Mouse (Mus musculus) limb, embryonic 14.5 days (tissue): ENCODE measurements around the gene Ndrg4. TPM values are rescaled to one million over a fixed set of nuclear protein-coding genes. Genes with fewer than 3 reads are reported as not detected.

ENCODE experiments used
- ATAC-seq: fragments of 200-750 bp; cut with Nextera tagmentation; 2 replicates; pipeline ENCODE4 v1.8.0; 2017; ENCODE audit warnings: low read depth, moderate number of reproducible peaks, moderate TSS enrichment; ENCODE audit not compliant: low FRiP score
- DNase-seq: peaks from one replicate; pipeline ENCODE4 v3.0.0-alpha.2; 2015; ENCODE audit warnings: low spot score
- H3K27ac ChIP-seq: fragments of 300-500 bp; sonication (generic); replicated peaks from 2 replicates; pipeline ENCODE4 v1.5.1; 2014; ENCODE audit warnings: low read depth, mild to moderate bottlenecking, low read length, moderate library complexity, mixed read lengths
- H3K27me3 ChIP-seq: fragments of 300-500 bp; sonication (generic); 2 replicates; pipeline ENCODE4 v1.6.1; 2014; ENCODE audit warnings: low read length, mixed read lengths; ENCODE audit not compliant: control insufficient read depth, insufficient read depth
- H3K36me3 ChIP-seq: fragments of 300-500 bp; sonication (generic); 2 replicates; pipeline ENCODE4 v1.6.1; 2014; ENCODE audit warnings: mild to moderate bottlenecking, low read length, moderate library complexity, mixed read lengths; ENCODE audit not compliant: control insufficient read depth, insufficient read depth
- H3K4me1 ChIP-seq: fragments of 300-500 bp; sonication (generic); 2 replicates; pipeline ENCODE4 v1.6.1; 2014; ENCODE audit warnings: antibody characterized with exemption, low read length, mixed read lengths; ENCODE audit not compliant: control insufficient read depth, insufficient read depth
- H3K4me2 ChIP-seq: fragments of 300-500 bp; sonication (generic); replicated peaks from 2 replicates; pipeline ENCODE4 v1.6.1; 2014; ENCODE audit warnings: low read depth, mild to moderate bottlenecking, low read length, moderate library complexity; ENCODE audit not compliant: severe bottlenecking
- H3K4me3 ChIP-seq: fragments of 300-500 bp; sonication (generic); replicated peaks from 2 replicates; pipeline ENCODE4 v1.5.1; 2014; ENCODE audit warnings: low read length
- H3K9ac ChIP-seq: fragments of 300-500 bp; sonication (generic); 2 replicates; pipeline ENCODE4 v1.6.1; 2014; ENCODE audit warnings: mild to moderate bottlenecking, low read depth, low read length, moderate library complexity; ENCODE audit not compliant: severe bottlenecking
- H3K9me3 ChIP-seq: fragments of 300-500 bp; sonication (generic); 2 replicates; pipeline ENCODE4 v1.6.1; 2016; ENCODE audit warnings: low read length; ENCODE audit not compliant: control insufficient read depth
- POLR2A ChIP-seq: fragments of 200-500 bp; IDR thresholded peaks from 2 replicates; pipeline ENCODE4 v1.8.0; 2012; ENCODE audit warnings: inconsistent platforms, mild to moderate bottlenecking, moderate library complexity, borderline replicate concordance; ENCODE audit not compliant: insufficient read depth, insufficient read length; ENCODE audit errors: extremely low read depth
- WGBS: fragments of 180-500 bp; shearing (Covaris S2); extraction: QIAGEN DNeasy Blood & Tissue Kit; methylation state at CpG from one replicate; pipeline ENCODE4 v1.1.7; 2014; 5-methylcytosine and 5-hydroxymethylcytosine counted together
- polyA plus RNA-seq, 2 experiments: library from polyadenylated mRNA; depleted of rRNA in 1 of 2; stranded (reverse) in 1 of 2; unstranded in 1 of 2; fragments of >200 nt; fragmentation: Nextera tagmentation in 1 of 2; extraction: Ambion mirVana in 1 of 2; gene quantifications; 2 replicates each; pipeline versions ENCODE4 v1.2.1 to v1.2.3; 2012 to 2014

Gene Ndrg4
- polyA plus RNA-seq (2012; rRNA removed), result 35.3 and 36.0 TPM in 2 replicates
- polyA plus RNA-seq (2014; fragmentation: Nextera tagmentation; extraction: Ambion mirVana), result 20.2 and 22.3 TPM in 2 replicates

GRCm38 (mm10) chr8:95676631-95677030 is at the start of gene Ndrg4:
Gene Ndrg4 (plus strand): TSS chr8:95676980.
- no peak for TF ChIP-seq POLR2A
- H3K4me3 ChIP-seq, result peak within 1 kb of the TSS; percentile 58
- H3K27me3 ChIP-seq, result peaks cover 61% of the 10 kb centered on the region
- 30% methylated on average over 9 of the region's 9 CpGs for WGBS
- peak within 1 kb of the TSS; percentile 100 for H3K4me2 ChIP-seq
- ATAC-seq, result no peak
- H3K9ac ChIP-seq, result peak within 1 kb of the TSS; percentile 52
- H3K36me3 ChIP-seq, result no peaks in the 10 kb centered on the region
- H3K9me3 ChIP-seq, result no peaks in the 10 kb centered on the region
- DNase-seq, result no peak
- H3K27ac ChIP-seq, result no peak within 1 kb of the TSS
- H3K4me1 ChIP-seq, result 0 out of 2 replicates have a peak, but pooled peaks cover 3% of the 10 kb centered on the region

- Histone ChIP-seq H3K9me3 (no peaks in the 10 kb centered on the region), H3K4me2 (peak overlapping the region; percentile 68; the same call in 1 of the 2 replicates), H3K4me1 (peaks cover 4% of the 10 kb centered on the region), H3K27me3 (no peaks in the 10 kb centered on the region), H3K4me3 (peak overlapping the region; percentile 79), H3K27ac (no peak overlapping the region), H3K9ac (no peak overlapping the region), H3K36me3 (no peaks in the 10 kb centered on the region)
- no peak for ATAC-seq
- 77% methylated on average over 6 of the region's 6 CpGs for WGBS
- TF ChIP-seq POLR2A, result no peak
- no peak for DNase-seq
Observed at GRCm38 (mm10) chr8:95632840-95633239, 43.9 kb upstream of the Ndrg4 start.

- Histone ChIP-seq H3K27me3 (no peaks in the 10 kb centered on the region), H3K9me3 (no peaks in the 10 kb centered on the region), H3K27ac (no peak within 1 kb of the TSS), H3K36me3 (no peaks in the 10 kb centered on the region), H3K4me3 (peak within 1 kb of the TSS; percentile 79), H3K4me2 (peak within 1 kb of the TSS; percentile 68), H3K4me1 (peaks cover 4% of the 10 kb centered on the region), H3K9ac (peak within 1 kb of the TSS; percentile 63)
- ATAC-seq (peak; percentile 94), DNase-seq (peak; percentile 93)
- under 1% methylated on average over 48 of the region's 52 CpGs for WGBS
- no peak for TF ChIP-seq POLR2A
Observed at GRCm38 (mm10) chr8:95633262-95634062, 43.3 kb upstream of the Ndrg4 start, which contains the start of gene Gins3. Gene Gins3 (plus strand): TSS chr8:95633453.

- H3K4me2 ChIP-seq, result peak overlapping the region; percentile 68
- H3K27me3 ChIP-seq, result no peaks in the 10 kb centered on the region
- no peak overlapping the region for H3K27ac ChIP-seq
- H3K9me3 ChIP-seq, result no peaks in the 10 kb centered on the region
- 4% methylated on average over 6 of the region's 6 CpGs for WGBS
- no peak for ATAC-seq
- peaks cover 4% of the 10 kb centered on the region for H3K4me1 ChIP-seq
- peak overlapping the region; percentile 63 for H3K9ac ChIP-seq
- peak overlapping the region; percentile 79 for H3K4me3 ChIP-seq
- no peak for DNase-seq
- no peak for TF ChIP-seq POLR2A
- H3K36me3 ChIP-seq, result no peaks in the 10 kb centered on the region
Observed at GRCm38 (mm10) chr8:95634063-95634340, 42.8 kb upstream of the Ndrg4 start.

GRCm38 (mm10) chr8:95644942-95645341 is 31.8 kb upstream of the Ndrg4 start:
- Histone ChIP-seq H3K4me3 (no peak overlapping the region), H3K27ac (no peak overlapping the region), H3K9me3 (no peaks in the 10 kb centered on the region), H3K36me3 (peaks cover 16% of the 10 kb centered on the region), H3K4me2 (no peak overlapping the region), H3K9ac (no peak overlapping the region), H3K4me1 (no peaks in the 10 kb centered on the region), H3K27me3 (no peaks in the 10 kb centered on the region)
- TF ChIP-seq POLR2A, result no peak
- 86% methylated on average over 2 of the region's 2 CpGs for whole genome bisulfite sequencing
- no peak for ATAC-seq
- no peak for DNase-seq

- 73% methylated on average over 3 of the region's 3 CpGs for WGBS
- TF ChIP-seq POLR2A, result no peak
- no peaks in the 10 kb centered on the region for H3K4me1 ChIP-seq
- no peak overlapping the region for H3K4me3 ChIP-seq
- ATAC-seq (no peak), DNase-seq (no peak)
- no peak overlapping the region for H3K4me2 ChIP-seq
- no peaks in the 10 kb centered on the region for H3K27me3 ChIP-seq
- peaks cover 6% of the 10 kb centered on the region for H3K36me3 ChIP-seq
- H3K9me3 ChIP-seq, result no peaks in the 10 kb centered on the region
- no peak overlapping the region for H3K27ac ChIP-seq
- no peak overlapping the region for H3K9ac ChIP-seq
Observed at GRCm38 (mm10) chr8:95648251-95648650, 28.5 kb upstream of the Ndrg4 start.
